Mouse (Mus musculus): ENCODE data around the gene Taar2.

Gene Taar2

GRCm38 (mm10) chr10:23938312-23938711 is at the start of gene Taar2:
Gene Taar2, plus strand, starts transcription at chr10:23938572.
- no peak for DNase-seq

- no peak for DNase-seq
Measured at GRCm38 (mm10) chr10:23892987-23893386, 45.4 kb upstream of the Taar2 start.

- DNase-seq = no peak
Measured at GRCm38 (mm10) chr10:23894601-23895349, 43.6 kb upstream of the Taar2 start, which contains the start of gene Vnn1. Gene Vnn1, plus strand, starts transcription at chr10:23894688.

GRCm38 (mm10) chr10:23895376-23895775 is 43.0 kb upstream of the Taar2 start:
- no peak for DNase-seq

GRCm38 (mm10) chr10:23901119-23901518 is 37.3 kb upstream of the Taar2 start:
- DNase-seq = no peak

GRCm38 (mm10) chr10:23905661-23906060 is 32.7 kb upstream of the Taar2 start:
- DNase-seq = no peak

- DNase-seq = no peak
Measured at GRCm38 (mm10) chr10:23920056-23920455, 18.3 kb upstream of the Taar2 start, which contains the start of gene Taar1. Gene Taar1, plus strand, starts transcription at chr10:23920356.

- no peak for DNase-seq
Measured at GRCm38 (mm10) chr10:23922468-23922867, 15.9 kb upstream of the Taar2 start.

GRCm38 (mm10) chr10:23923941-23924340 is 14.4 kb upstream of the Taar2 start:
- DNase-seq = no peak

- DNase-seq = no peak
Measured at GRCm38 (mm10) chr10:23937613-23938012, 759 bp upstream of the Taar2 start.

GRCm38 (mm10) chr10:23942465-23942864 is 4.1 kb downstream of the Taar2 start:
- DNase-seq = no peak

- no peak for DNase-seq
Measured at GRCm38 (mm10) chr10:23948026-23948425, 9.7 kb downstream of the Taar2 start.

- DNase-seq = no peak
Measured at GRCm38 (mm10) chr10:23949508-23950005, 11.2 kb downstream of the Taar2 start, which contains the start of gene Taar3. Gene Taar3, plus strand, starts transcription at chr10:23949558.

- DNase-seq = peak; percentile 71
Measured at GRCm38 (mm10) chr10:23951714-23952113, 13.3 kb downstream of the Taar2 start.

GRCm38 (mm10) chr10:23959071-23959470 is 20.7 kb downstream of the Taar2 start:
- no peak for DNase-seq

- no peak for DNase-seq
Measured at GRCm38 (mm10) chr10:23960444-23960915, 22.1 kb downstream of the Taar2 start, which contains the start of gene Taar4. Gene Taar4, plus strand, starts transcription at chr10:23960494.

- no peak for DNase-seq
Measured at GRCm38 (mm10) chr10:23963444-23963843, 25.1 kb downstream of the Taar2 start.

GRCm38 (mm10) chr10:23964921-23965610 is 26.7 kb downstream of the Taar2 start:
- no peak for DNase-seq

GRCm38 (mm10) chr10:23970656-23971165 is 32.3 kb downstream of the Taar2 start, which contains the start of gene Taar5:
Gene Taar5, plus strand, starts transcription at chr10:23970706.
- DNase-seq = no peak

GRCm38 (mm10) chr10:23971256-23971655 is 32.9 kb downstream of the Taar2 start:
- DNase-seq = no peak

GRCm38 (mm10) chr10:23977958-23978357 is 39.6 kb downstream of the Taar2 start:
- DNase-seq = no peak

- DNase-seq = peak; percentile 38
Measured at GRCm38 (mm10) chr10:23978901-23979705, 40.7 kb downstream of the Taar2 start.

Measured in cerebellum, adult 9-10 months (tissue).